Mouse (Mus musculus): ENCODE results near the gene Plxna4.

The Plxna4 gene

GRCm38 (mm10) chr6:32180012-32180358, 408.0 kb downstream of the Plxna4 start:
- no peak for DNase-seq (ENCODE audit: low read depth, low spot score)

GRCm38 (mm10) chr6:32179346-32180011, 408.5 kb downstream of the Plxna4 start:
- DNase-seq (ENCODE audit: low read depth, low spot score): peak; percentile 31

GRCm38 (mm10) chr6:32177905-32178304, 410.1 kb downstream of the Plxna4 start:
- no peak for DNase-seq (ENCODE audit: low read depth, low spot score)

GRCm38 (mm10) chr6:32167725-32168124, 420.3 kb downstream of the Plxna4 start:
- no peak for DNase-seq (ENCODE audit: low read depth, low spot score)

GRCm38 (mm10) chr6:32160370-32160769, 427.6 kb downstream of the Plxna4 start:
- no peak for DNase-seq (ENCODE audit: low read depth, low spot score)

- no peak for DNase-seq (ENCODE audit: low read depth, low spot score)
Observed at GRCm38 (mm10) chr6:32159931-32160330, 428.1 kb downstream of the Plxna4 start.

- DNase-seq (ENCODE audit: low read depth, low spot score): no peak
Observed at GRCm38 (mm10) chr6:32158347-32158746, 429.6 kb downstream of the Plxna4 start.

- no peak for DNase-seq (ENCODE audit: low read depth, low spot score)
Observed at GRCm38 (mm10) chr6:32153170-32153569, 434.8 kb downstream of the Plxna4 start.

GRCm38 (mm10) chr6:32150836-32151235, 437.2 kb downstream of the Plxna4 start:
- DNase-seq (ENCODE audit: low read depth, low spot score): no peak

- no peak for DNase-seq (ENCODE audit: low read depth, low spot score)
Observed at GRCm38 (mm10) chr6:32144771-32145170, 443.2 kb downstream of the Plxna4 start.

- DNase-seq (ENCODE audit: low read depth, low spot score): no peak
Observed at GRCm38 (mm10) chr6:32139537-32139936, 448.5 kb downstream of the Plxna4 start.

- DNase-seq (ENCODE audit: low read depth, low spot score): no peak
Observed at GRCm38 (mm10) chr6:32126914-32127313, 461.1 kb downstream of the Plxna4 start.

- no peak for DNase-seq (ENCODE audit: low read depth, low spot score)
Observed at GRCm38 (mm10) chr6:32122584-32123265, 465.3 kb downstream of the Plxna4 start.

GRCm38 (mm10) chr6:32120931-32121330, 467.1 kb downstream of the Plxna4 start:
- no peak for DNase-seq (ENCODE audit: low read depth, low spot score)

- DNase-seq (ENCODE audit: low read depth, low spot score): no peak
Observed at GRCm38 (mm10) chr6:32109207-32109606, 478.8 kb downstream of the Plxna4 start.

- DNase-seq (ENCODE audit: low read depth, low spot score): no peak
Observed at GRCm38 (mm10) chr6:32105547-32106275, 482.3 kb downstream of the Plxna4 start.

All from embryo, embryonic 11.5 days (tissue).